Mouse (Mus musculus) bone marrow, adult 2 months (tissue): ENCODE measurements around the gene Ubr2.

Experiments
- CTCF ChIP-seq: fragments of 200-500 bp; IDR thresholded peaks from 2 replicates; pipeline ENCODE4 v1.5.1; 2011; ENCODE audit warnings: low read length, control low read depth; ENCODE audit not compliant: control insufficient read depth, insufficient read depth
- POLR2A ChIP-seq: fragments of 200-500 bp; IDR thresholded peaks from 2 replicates; pipeline ENCODE4 v1.6.1; 2011; ENCODE audit warnings: low read depth, mild to moderate bottlenecking, control low read depth, low read length, borderline replicate concordance; ENCODE audit not compliant: control insufficient read depth

DNA sequence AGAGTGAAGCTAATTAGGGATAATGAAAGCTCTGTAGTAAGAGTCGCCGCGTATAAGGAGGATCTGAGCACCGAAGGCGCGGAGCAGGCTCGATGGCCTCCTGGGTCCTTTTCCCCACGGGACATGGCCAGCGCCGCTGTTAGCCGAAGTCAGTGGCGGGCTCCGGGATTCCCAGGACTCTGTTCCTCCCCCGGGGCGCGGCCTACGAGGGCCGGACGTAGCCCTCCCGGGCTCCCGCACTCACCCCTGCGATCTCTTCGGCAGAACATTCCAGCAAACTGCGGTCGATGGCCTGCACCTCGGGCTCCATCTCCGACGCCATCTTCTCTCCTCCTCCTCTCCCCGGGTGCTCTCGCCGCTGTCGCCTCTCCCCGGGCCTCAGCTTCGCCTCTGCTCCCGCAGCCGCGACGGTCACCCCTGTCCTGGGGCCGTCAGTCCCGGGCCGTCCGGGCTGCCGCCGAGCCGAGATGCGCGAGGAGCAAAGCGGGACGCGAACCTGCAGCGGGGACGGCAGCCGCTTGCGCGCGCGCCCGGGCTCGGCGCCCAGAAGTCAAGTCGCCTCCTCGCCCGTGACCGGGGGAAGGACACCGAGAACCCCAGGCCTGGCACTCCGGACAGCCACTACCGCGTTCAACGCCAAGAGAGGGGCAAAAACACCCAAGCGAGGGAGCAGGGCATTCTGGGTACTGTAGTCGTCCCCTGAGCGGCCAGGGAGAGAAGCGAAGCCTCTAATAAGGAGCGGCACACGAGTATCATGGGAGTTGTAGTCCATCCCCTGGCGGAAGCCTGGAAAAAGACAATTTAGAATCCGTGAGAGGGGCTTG is at the start of gene Ubr2:
- TF ChIP-seq CTCF (peak; percentile 3; the same call in 1 of the 2 replicates), POLR2A (peak; percentile 95)
